Mouse (Mus musculus): Measurements from ENCODE around the gene Trim31. TPM values are rescaled to one million over a fixed set of nuclear protein-coding genes. Genes with fewer than 3 reads are reported as not detected.
A peak's percentile ranks its signal among the peaks of the same experiment; 100 is the strongest.

Gene Trim31
- total RNA-seq, 2 experiments from 2014 or later, result not detected

GRCm38 (mm10) chr17:36944121-36944775, 46.3 kb downstream of the Trim31 start:
- DNase-seq (ENCODE audit: low spot score in 2 of 2), result no peak

GRCm38 (mm10) chr17:36947051-36947819, 49.3 kb downstream of the Trim31 start:
- DNase-seq (ENCODE audit: low spot score in 2 of 2), result no peak

GRCm38 (mm10) chr17:36948286-36948685, 50.4 kb downstream of the Trim31 start:
- no peak for DNase-seq (ENCODE audit: low spot score in 2 of 2)

- DNase-seq (ENCODE audit: low spot score in 2 of 2), result no peak
Measured at GRCm38 (mm10) chr17:36949265-36949664, 51.3 kb downstream of the Trim31 start.

GRCm38 (mm10) chr17:36950981-36951947, 53.3 kb downstream of the Trim31 start, which contains the start of gene Ppp1r11:
Gene Ppp1r11, minus strand, starts transcription at chr17:36951741.
- DNase-seq (ENCODE audit: low spot score in 2 of 2), result peak; percentile 72 to 91

- DNase-seq (ENCODE audit: low spot score in 2 of 2), result no peak
Measured at GRCm38 (mm10) chr17:36952631-36953030, 54.7 kb downstream of the Trim31 start.

GRCm38 (mm10) chr17:36953062-36953461, 55.1 kb downstream of the Trim31 start:
- no peak for DNase-seq (ENCODE audit: low spot score in 2 of 2)

GRCm38 (mm10) chr17:36957999-36958743, 60.3 kb downstream of the Trim31 start, which contains the start of the genes Znrd1 and Znrd1as:
Gene Znrd1, minus strand, starts transcription at chr17:36958559.
Gene Znrd1as, plus strand, starts transcription at chr17:36958592.
- peak; percentile 80 to 87 for DNase-seq (ENCODE audit: low spot score in 2 of 2)

- no peak for DNase-seq (ENCODE audit: low spot score in 2 of 2)
Measured at GRCm38 (mm10) chr17:36958884-36959283, 61.0 kb downstream of the Trim31 start.

Other genes with a start within 250 kb of the Trim31 start
- gene H2-M1, start 225.9 kb upstream of the Trim31 start, total RNA-seq (2021), result not detected
- not detected for gene H2-M10.5, start 125.2 kb upstream of the Trim31 start, total RNA-seq (2021)
- not detected for gene H2-M10.6, start 85.9 kb upstream of the Trim31 start, total RNA-seq (2021)
- gene Trim26, start 61.0 kb upstream of the Trim31 start, total RNA-seq (2021), result 10 to 100 TPM; 71.3 to 77.9 TPM
- not detected for gene Trim15, start 30.9 kb upstream of the Trim31 start, total RNA-seq (2021)
- gene Trim10, start 28.5 kb upstream of the Trim31 start, total RNA-seq (2021), result 1 to 10 TPM; 5.0 to 9.9 TPM
- under 1 TPM in 1 of 2 experiments, not detected in 1; 0.17 TPM for gene Trim40, start 8.0 kb upstream of the Trim31 start, total RNA-seq (2021)
- gene Rnf39, start 44.8 kb downstream of the Trim31 start, total RNA-seq (2021), result 1 to 10 TPM in 1 of 2 experiments, under 1 TPM in 1; 0.31 to 1.1 TPM
- 10 to 100 TPM; 63.6 to 65.1 TPM for gene Ppp1r11, start 53.6 kb downstream of the Trim31 start, total RNA-seq (2021)
- 10 to 100 TPM; 35.8 to 41.6 TPM for gene Znrd1, start 60.4 kb downstream of the Trim31 start, total RNA-seq (2021)
- gene Znrd1as, start 60.5 kb downstream of the Trim31 start, total RNA-seq (2021), result 1 to 10 TPM; 7.4 to 7.8 TPM
- not detected for gene 2410137M14Rik, start 83.1 kb downstream of the Trim31 start, total RNA-seq (2021)
- under 1 TPM; 0.56 to 0.62 TPM for gene H2-M5, start 91.4 kb downstream of the Trim31 start, total RNA-seq (2021)
- 10 to 100 TPM; 12.7 to 18.0 TPM for gene Zfp57, start 103.0 kb downstream of the Trim31 start, total RNA-seq (2021)
- not detected for gene Mog, start 125.3 kb downstream of the Trim31 start, total RNA-seq (2021)
- 10 to 100 TPM; 68.2 TPM for gene Gabbr1, start 147.8 kb downstream of the Trim31 start, total RNA-seq (2021)
- under 1 TPM in 1 of 2 experiments, not detected in 1; 0.14 TPM for gene Olfr90, start 190.4 kb downstream of the Trim31 start, total RNA-seq (2021)
- gene Olfr91, start 200.2 kb downstream of the Trim31 start, total RNA-seq (2021), result not detected
- gene Olfr92, start 222.0 kb downstream of the Trim31 start, total RNA-seq (2021), result not detected

All from adrenal gland, postnatal 4 days (tissue).